Mouse (Mus musculus): ENCODE results near the gene Saa4.
"Not testable (repeated sequence)": the region's sequence is repeated elsewhere in the genome, so short reads cannot be mapped to it uniquely, and the experiment has no call there.

Gene Saa4

GRCm38 (mm10) chr7:46732458-46732857 lies at the start of gene Saa4:
Gene Saa4, minus strand, starts transcription at chr7:46732603.
- in situ Hi-C loops (cut with MseI, MboI) = no loop called here

- in situ Hi-C loops (cut with MseI, MboI) = loop anchor here in 1 of 2 experiments (5.0 kb wide), 1 partner anchor 58 kb away; the partner anchor contains the start of gene Saal1
Observed at GRCm38 (mm10) chr7:46770706-46771105, 38.3 kb upstream of the Saa4 start.

GRCm38 (mm10) chr7:46768451-46768850 lies 36.0 kb upstream of the Saa4 start:
- in situ Hi-C loops (cut with MseI, MboI) = no loop called here

GRCm38 (mm10) chr7:46767371-46767770 lies 35.0 kb upstream of the Saa4 start:
- in situ Hi-C loops (cut with MseI, MboI) = no loop called here

GRCm38 (mm10) chr7:46764672-46765071 lies 32.3 kb upstream of the Saa4 start:
- in situ Hi-C loops (cut with MseI, MboI) = no loop called here

- in situ Hi-C loops (cut with MseI, MboI) = no loop called here
Observed at GRCm38 (mm10) chr7:46762601-46763000, 30.2 kb upstream of the Saa4 start.

GRCm38 (mm10) chr7:46761049-46761795 lies 28.8 kb upstream of the Saa4 start:
- in situ Hi-C loops (cut with MseI, MboI) = no loop called here

GRCm38 (mm10) chr7:46751490-46751889 lies 19.1 kb upstream of the Saa4 start, which contains the start of gene Saa2:
Gene Saa2, plus strand, starts transcription at chr7:46751790.
- in situ Hi-C loops (cut with MseI, MboI) = no loop called here

- in situ Hi-C loops (cut with MseI, MboI) = no loop called here
Observed at GRCm38 (mm10) chr7:46748459-46748858, 16.1 kb upstream of the Saa4 start.

- in situ Hi-C loops (cut with MseI, MboI) = no loop called here
Observed at GRCm38 (mm10) chr7:46746381-46746780, 14.0 kb upstream of the Saa4 start.

- in situ Hi-C loops (cut with MseI, MboI) = no loop called here
Observed at GRCm38 (mm10) chr7:46745816-46746215, 13.4 kb upstream of the Saa4 start.

GRCm38 (mm10) chr7:46742880-46743279 lies 10.5 kb upstream of the Saa4 start, which contains the start of gene Saa1:
Gene Saa1, minus strand, starts transcription at chr7:46742980.
- in situ Hi-C loops (cut with MseI, MboI) = not testable (repeated sequence)

- in situ Hi-C loops (cut with MseI, MboI) = not testable (repeated sequence)
Observed at GRCm38 (mm10) chr7:46740041-46740440, 7.6 kb upstream of the Saa4 start.

GRCm38 (mm10) chr7:46738561-46739460 lies 6.4 kb upstream of the Saa4 start:
- in situ Hi-C loops (cut with MseI, MboI) = no loop called here

- in situ Hi-C loops (cut with MseI, MboI) = no loop called here
Observed at GRCm38 (mm10) chr7:46734983-46735382, 2.6 kb upstream of the Saa4 start.

- in situ Hi-C loops (cut with MseI, MboI) = no loop called here
Observed at GRCm38 (mm10) chr7:46727584-46727983, 4.8 kb downstream of the Saa4 start.

GRCm38 (mm10) chr7:46724396-46724795 lies 8.0 kb downstream of the Saa4 start:
- in situ Hi-C loops (cut with MseI, MboI) = no loop called here

- in situ Hi-C loops (cut with MseI, MboI) = no loop called here
Observed at GRCm38 (mm10) chr7:46723849-46724248, 8.6 kb downstream of the Saa4 start.

GRCm38 (mm10) chr7:46723354-46723753 lies 9.0 kb downstream of the Saa4 start:
- in situ Hi-C loops (cut with MseI, MboI) = no loop called here

- in situ Hi-C loops (cut with MseI, MboI) = no loop called here
Observed at GRCm38 (mm10) chr7:46720460-46720859, 11.9 kb downstream of the Saa4 start.

- in situ Hi-C loops (cut with MseI, MboI) = no loop called here
Observed at GRCm38 (mm10) chr7:46719526-46719925, 12.9 kb downstream of the Saa4 start.

- in situ Hi-C loops (cut with MseI, MboI) = no loop called here
Observed at GRCm38 (mm10) chr7:46718591-46719270, 13.7 kb downstream of the Saa4 start.

Data from mouse trophoblast stem cell (cell line).